Mouse (Mus musculus) thymus, postnatal 25 days (tissue): ENCODE measurements at regions not wholly inside any gene's neighbourhood (a gene's known extent, or its start where the extent isn't known, plus 50 kb on each side); places are given as distances from the start of the nearest gene placed in this dataset.

ENCODE experiments used
- DNase-seq: peaks from one replicate; pipeline ENCODE4 v3.0.0; 2022

GRCm38 (mm10) chr9:60998086-60998785 lies 203.9 kb downstream of the Uaca start:
- peak; percentile 64 for DNase-seq

- peak; percentile 81 for DNase-seq
These were observed 204.7 kb downstream of the Uaca start for GRCm38 (mm10) chr9:60999001-60999529.

GRCm38 (mm10) chr9:61000232-61000631 lies 205.9 kb downstream of the Uaca start:
- DNase-seq, result no peak

- no peak for DNase-seq
These were observed 208.2 kb downstream of the Uaca start for GRCm38 (mm10) chr9:61002572-61002971.

- DNase-seq, result no peak
These were observed 214.1 kb downstream of the Uaca start for GRCm38 (mm10) chr9:61008446-61008845.

GRCm38 (mm10) chr9:61011066-61011465 lies 216.7 kb downstream of the Uaca start:
- DNase-seq, result no peak

- DNase-seq, result peak; percentile 86
These were observed 218.6 kb downstream of the Uaca start for GRCm38 (mm10) chr9:61012771-61013540.

- DNase-seq, result no peak
These were observed 219.8 kb downstream of the Uaca start for GRCm38 (mm10) chr9:61014151-61014550.

- DNase-seq, result no peak
These were observed 221.1 kb downstream of the Uaca start for GRCm38 (mm10) chr9:61015374-61015890.

- peak; percentile 40 for DNase-seq
These were observed 222.3 kb downstream of the Uaca start for GRCm38 (mm10) chr9:61016673-61017072.

- DNase-seq, result peak; percentile 46
These were observed 225.6 kb downstream of the Uaca start for GRCm38 (mm10) chr9:61019938-61020337.

- no peak for DNase-seq
These were observed 227.5 kb downstream of the Uaca start for GRCm38 (mm10) chr9:61021810-61022209.

- no peak for DNase-seq
These were observed 228.2 kb downstream of the Uaca start for GRCm38 (mm10) chr9:61022371-61023026.

- no peak for DNase-seq
These were observed 231.0 kb downstream of the Uaca start for GRCm38 (mm10) chr9:61025341-61025740.

- no peak for DNase-seq
These were observed 234.5 kb downstream of the Uaca start for GRCm38 (mm10) chr9:61028775-61029401.

- no peak for DNase-seq
These were observed 237.5 kb downstream of the Uaca start for GRCm38 (mm10) chr9:61031699-61032447.

GRCm38 (mm10) chr9:61032448-61033433 lies 238.4 kb downstream of the Uaca start:
- no peak for DNase-seq

GRCm38 (mm10) chr9:61033593-61033992 lies 239.3 kb downstream of the Uaca start:
- no peak for DNase-seq

- no peak for DNase-seq
These were observed 247.7 kb downstream of the Uaca start for GRCm38 (mm10) chr9:61042063-61042462.

GRCm38 (mm10) chr9:61044983-61045382 lies 250.6 kb downstream of the Uaca start:
- no peak for DNase-seq

GRCm38 (mm10) chr9:61046517-61046916 lies 252.2 kb downstream of the Uaca start:
- DNase-seq, result peak; percentile 87
